Mouse (Mus musculus) liver, embryonic 14.5 days (tissue): ENCODE data around the gene Tcp11.

Experiments
- CTCF ChIP-seq: IDR thresholded peaks from 2 replicates; pipeline ENCODE4 v1.5.1; 2016; ENCODE audit warnings: antibody characterized with exemption, low read depth, control low read depth
- EP300 ChIP-seq: IDR thresholded peaks from 2 replicates; pipeline ENCODE4 v1.6.1; 2016; ENCODE audit warnings: antibody characterized with exemption, low read depth

DNA sequence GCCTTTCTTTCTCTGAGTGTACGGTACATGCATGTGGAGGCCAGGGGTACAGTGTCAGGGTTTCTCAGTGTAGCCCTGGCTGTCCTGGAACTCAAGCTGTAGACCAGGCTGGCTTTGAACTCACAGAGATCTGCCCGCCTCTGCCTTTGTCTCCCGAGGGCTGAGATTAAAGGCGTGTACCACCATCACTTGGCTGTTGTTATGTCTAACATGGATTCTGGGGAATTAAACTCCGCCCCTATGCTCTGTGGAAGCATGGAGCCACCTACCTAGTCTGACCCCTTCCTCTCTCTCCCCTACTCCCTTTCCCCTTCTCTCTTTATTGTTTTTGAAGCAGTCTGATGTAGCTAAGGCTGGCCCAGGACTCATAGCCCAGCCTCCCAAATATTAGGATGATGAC, 49.4 kb upstream of the Tcp11 start:
- no peak for TF ChIP-seq CTCF
- no peak for TF ChIP-seq EP300
